Mouse (Mus musculus): ENCODE data around the gene Sh3kbp1. TPM values are rescaled to one million over a fixed set of nuclear protein-coding genes. Genes with fewer than 3 reads are reported as not detected.

Gene Sh3kbp1
- polyA plus RNA-seq, 1 experiment from 2014 or later: 33.5 TPM

- Histone ChIP-seq H3K36me3 (ENCODE audit: control insufficient read depth, insufficient read depth, low read length) (no peaks in the 10 kb centered on the region), H3K27me3 (ENCODE audit: control insufficient read depth, insufficient read depth, low read depth, low read length) (no peaks in the 10 kb centered on the region; the same call in 1 of the 2 replicates), H3K9me3 (ENCODE audit: control insufficient read depth, low read length) (no peaks in the 10 kb centered on the region), H3K27ac (ENCODE audit: low read length) (no peak overlapping the region), H3K4me3 (ENCODE audit: low read length) (no peak overlapping the region), H3K4me1 (replicated peaks; ENCODE audit: control insufficient read depth, insufficient read depth, low read length) (no peaks in the 10 kb centered on the region), H3K9ac (ENCODE audit: low read length) (no peak overlapping the region), H3K4me2 (ENCODE audit: low read depth, low read length) (no peak overlapping the region)
- WGBS: 39% methylated on average over 2 of the region's 2 CpGs
- no peak for ATAC-seq (ENCODE audit: low read depth)
Observed at GRCm38 (mm10) chrX:159672466-159672865, 45.4 kb downstream of the Sh3kbp1 start.

DNA sequence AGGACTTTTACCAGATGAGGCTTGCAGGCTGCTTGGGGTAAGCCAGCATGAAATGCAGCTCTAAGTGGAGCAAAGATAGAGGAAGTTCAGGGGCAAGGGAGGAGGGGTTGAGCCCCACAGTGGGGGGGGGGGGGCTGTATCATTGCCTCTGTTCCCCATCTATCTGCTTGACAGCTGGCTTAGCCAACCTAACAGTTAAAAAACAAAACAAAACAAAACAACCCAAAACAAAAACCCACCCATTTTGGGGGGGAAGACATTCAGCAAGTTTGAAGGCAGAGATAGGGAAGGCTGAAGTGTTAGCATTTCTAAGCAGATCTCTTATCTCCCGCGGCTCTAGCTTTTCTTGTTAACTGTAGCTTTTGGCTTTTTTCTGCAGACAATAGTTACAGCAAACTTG lies 49.2 kb downstream of the Sh3kbp1 start:
- H3K36me3 ChIP-seq (ENCODE audit: control insufficient read depth, insufficient read depth, low read length): no peaks in the 10 kb centered on the region
- H3K9me3 ChIP-seq (ENCODE audit: control insufficient read depth, low read length): no peaks in the 10 kb centered on the region
- 0 out of 2 replicates have a peak, but pooled peaks have one; percentile 31 for ATAC-seq (ENCODE audit: low read depth)
- H3K27me3 ChIP-seq (ENCODE audit: control insufficient read depth, insufficient read depth, low read depth, low read length): no peaks in the 10 kb centered on the region; the same call in 1 of the 2 replicates
- no peak overlapping the region for H3K4me2 ChIP-seq (ENCODE audit: low read depth, low read length)
- no peak overlapping the region for H3K4me3 ChIP-seq (ENCODE audit: low read length)
- H3K4me1 ChIP-seq (replicated peaks; ENCODE audit: control insufficient read depth, insufficient read depth, low read length): no peaks in the 10 kb centered on the region
- H3K9ac ChIP-seq (ENCODE audit: low read length): no peak overlapping the region
- WGBS: 14% methylated on average over 2 of the region's 2 CpGs
- H3K27ac ChIP-seq (ENCODE audit: low read length): no peak overlapping the region

- Histone ChIP-seq H3K27me3 (ENCODE audit: control insufficient read depth, insufficient read depth, low read depth, low read length) (no peaks in the 10 kb centered on the region; the same call in 1 of the 2 replicates), H3K9ac (ENCODE audit: low read length) (no peak overlapping the region), H3K9me3 (ENCODE audit: control insufficient read depth, low read length) (no peaks in the 10 kb centered on the region), H3K4me1 (replicated peaks; ENCODE audit: control insufficient read depth, insufficient read depth, low read length) (no peaks in the 10 kb centered on the region), H3K27ac (ENCODE audit: low read length) (no peak overlapping the region), H3K36me3 (ENCODE audit: control insufficient read depth, insufficient read depth, low read length) (no peaks in the 10 kb centered on the region), H3K4me3 (ENCODE audit: low read length) (no peak overlapping the region), H3K4me2 (ENCODE audit: low read depth, low read length) (no peak overlapping the region)
- WGBS: 64% methylated on average over 4 of the region's 4 CpGs
- no peak for ATAC-seq (ENCODE audit: low read depth)
Observed at GRCm38 (mm10) chrX:159677585-159678319, 50.7 kb downstream of the Sh3kbp1 start.

- Histone ChIP-seq H3K9me3 (ENCODE audit: control insufficient read depth, low read length) (no peaks in the 10 kb centered on the region), H3K4me1 (replicated peaks; ENCODE audit: control insufficient read depth, insufficient read depth, low read length) (no peaks in the 10 kb centered on the region), H3K4me3 (ENCODE audit: low read length) (no peak overlapping the region), H3K9ac (ENCODE audit: low read length) (no peak overlapping the region), H3K4me2 (ENCODE audit: low read depth, low read length) (no peak overlapping the region), H3K27me3 (ENCODE audit: control insufficient read depth, insufficient read depth, low read depth, low read length) (no peaks in the 10 kb centered on the region; the same call in 1 of the 2 replicates), H3K36me3 (ENCODE audit: control insufficient read depth, insufficient read depth, low read length) (no peaks in the 10 kb centered on the region), H3K27ac (ENCODE audit: low read length) (no peak overlapping the region)
- 58% methylated on average over 5 of the region's 5 CpGs for WGBS
- no peak for ATAC-seq (ENCODE audit: low read depth)
Observed at GRCm38 (mm10) chrX:159678320-159678835, 51.3 kb downstream of the Sh3kbp1 start.

DNA sequence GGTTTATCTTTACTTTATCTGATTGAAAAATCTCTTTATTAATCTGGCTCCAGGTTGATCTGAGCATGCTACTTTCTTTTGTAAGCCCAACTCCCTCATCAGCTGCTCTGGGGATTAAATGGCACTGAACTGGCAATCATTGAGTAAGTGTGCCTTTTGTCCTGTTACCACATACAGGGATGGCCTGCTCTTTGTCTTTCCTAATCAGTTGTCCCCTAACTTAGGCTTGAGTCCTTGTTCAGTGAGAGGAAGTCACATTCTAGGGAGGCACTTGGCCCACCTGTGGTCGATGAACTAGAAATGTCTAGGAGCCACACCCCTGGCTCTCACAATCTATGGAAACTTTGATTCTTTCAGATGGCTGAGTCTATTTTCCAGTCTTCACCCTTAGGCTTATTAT lies 58.4 kb downstream of the Sh3kbp1 start:
- no peak overlapping the region for H3K9ac ChIP-seq (ENCODE audit: low read length)
- no peaks in the 10 kb centered on the region for H3K36me3 ChIP-seq (ENCODE audit: control insufficient read depth, insufficient read depth, low read length)
- no peak overlapping the region for H3K27ac ChIP-seq (ENCODE audit: low read length)
- WGBS: 68% methylated on average over 1 of the region's 1 CpGs
- no peaks in the 10 kb centered on the region for H3K9me3 ChIP-seq (ENCODE audit: control insufficient read depth, low read length)
- H3K4me2 ChIP-seq (ENCODE audit: low read depth, low read length): no peak overlapping the region
- 0 out of 2 replicates have a peak, but pooled peaks cover 2% of the 10 kb centered on the region for H3K27me3 ChIP-seq (ENCODE audit: control insufficient read depth, insufficient read depth, low read depth, low read length)
- no peak for ATAC-seq (ENCODE audit: low read depth)
- H3K4me1 ChIP-seq (replicated peaks; ENCODE audit: control insufficient read depth, insufficient read depth, low read length): no peaks in the 10 kb centered on the region
- H3K4me3 ChIP-seq (ENCODE audit: low read length): no peak overlapping the region

GRCm38 (mm10) chrX:159686850-159687249 lies 59.8 kb downstream of the Sh3kbp1 start:
- no peak for ATAC-seq (ENCODE audit: low read depth)
- 0 out of 2 replicates have a peak, but pooled peaks cover 2% of the 10 kb centered on the region for H3K27me3 ChIP-seq (ENCODE audit: control insufficient read depth, insufficient read depth, low read depth, low read length)
- H3K27ac ChIP-seq (ENCODE audit: low read length): no peak overlapping the region
- H3K9me3 ChIP-seq (ENCODE audit: control insufficient read depth, low read length): no peaks in the 10 kb centered on the region
- WGBS: 69% methylated on average over 4 of the region's 4 CpGs
- H3K36me3 ChIP-seq (ENCODE audit: control insufficient read depth, insufficient read depth, low read length): no peaks in the 10 kb centered on the region
- no peaks in the 10 kb centered on the region for H3K4me1 ChIP-seq (replicated peaks; ENCODE audit: control insufficient read depth, insufficient read depth, low read length)
- no peak overlapping the region for H3K9ac ChIP-seq (ENCODE audit: low read length)
- no peak overlapping the region for H3K4me2 ChIP-seq (ENCODE audit: low read depth, low read length)
- H3K4me3 ChIP-seq (ENCODE audit: low read length): no peak overlapping the region

GRCm38 (mm10) chrX:159688698-159689097 lies 61.6 kb downstream of the Sh3kbp1 start:
- H3K9ac ChIP-seq (ENCODE audit: low read length): no peak overlapping the region
- H3K27me3 ChIP-seq (ENCODE audit: control insufficient read depth, insufficient read depth, low read depth, low read length): 0 out of 2 replicates have a peak, but pooled peaks cover 2% of the 10 kb centered on the region
- H3K4me2 ChIP-seq (ENCODE audit: low read depth, low read length): no peak overlapping the region
- H3K9me3 ChIP-seq (ENCODE audit: control insufficient read depth, low read length): no peaks in the 10 kb centered on the region
- ATAC-seq (ENCODE audit: low read depth): no peak
- H3K27ac ChIP-seq (ENCODE audit: low read length): no peak overlapping the region
- no peak overlapping the region for H3K4me3 ChIP-seq (ENCODE audit: low read length)
- H3K4me1 ChIP-seq (replicated peaks; ENCODE audit: control insufficient read depth, insufficient read depth, low read length): no peaks in the 10 kb centered on the region
- 75% methylated on average over 5 of the region's 5 CpGs for WGBS
- H3K36me3 ChIP-seq (ENCODE audit: control insufficient read depth, insufficient read depth, low read length): no peaks in the 10 kb centered on the region

- H3K4me2 ChIP-seq (ENCODE audit: low read depth, low read length): no peak overlapping the region
- no peaks in the 10 kb centered on the region for H3K9me3 ChIP-seq (ENCODE audit: control insufficient read depth, low read length)
- no peak overlapping the region for H3K4me3 ChIP-seq (ENCODE audit: low read length)
- no peak for ATAC-seq (ENCODE audit: low read depth)
- no peaks in the 10 kb centered on the region for H3K4me1 ChIP-seq (replicated peaks; ENCODE audit: control insufficient read depth, insufficient read depth, low read length)
- no peaks in the 10 kb centered on the region for H3K36me3 ChIP-seq (ENCODE audit: control insufficient read depth, insufficient read depth, low read length)
- 0 out of 2 replicates have a peak, but pooled peaks cover 2% of the 10 kb centered on the region for H3K27me3 ChIP-seq (ENCODE audit: control insufficient read depth, insufficient read depth, low read depth, low read length)
- H3K27ac ChIP-seq (ENCODE audit: low read length): no peak overlapping the region
- 71% methylated on average over 10 of the region's 10 CpGs for WGBS
- no peak overlapping the region for H3K9ac ChIP-seq (ENCODE audit: low read length)
Observed at GRCm38 (mm10) chrX:159689785-159690416, 62.8 kb downstream of the Sh3kbp1 start.

DNA sequence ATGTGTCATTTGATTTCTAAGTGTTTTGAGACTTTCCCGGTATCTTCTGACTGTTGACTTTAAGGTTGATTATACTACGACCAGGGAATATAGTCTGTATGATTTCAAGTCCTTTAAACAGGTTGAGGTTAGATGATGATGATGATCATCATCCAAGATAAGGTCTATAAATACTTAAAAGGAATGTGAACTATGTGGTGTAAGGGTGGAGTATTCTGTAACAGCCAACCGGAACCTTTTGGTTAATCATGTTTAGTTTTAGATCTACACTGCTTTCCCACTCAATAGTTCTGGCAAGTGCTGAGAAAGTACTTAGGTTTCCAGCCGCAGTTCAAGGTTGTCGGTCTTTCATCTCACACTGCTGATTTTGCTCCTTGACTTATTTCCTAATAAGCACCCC lies 66.1 kb downstream of the Sh3kbp1 start:
- H3K4me1 ChIP-seq (replicated peaks; ENCODE audit: control insufficient read depth, insufficient read depth, low read length): no peaks in the 10 kb centered on the region
- no peak overlapping the region for H3K4me2 ChIP-seq (ENCODE audit: low read depth, low read length)
- H3K9me3 ChIP-seq (ENCODE audit: control insufficient read depth, low read length): no peaks in the 10 kb centered on the region
- no peak overlapping the region for H3K9ac ChIP-seq (ENCODE audit: low read length)
- WGBS: 31% methylated on average over 5 of the region's 5 CpGs
- H3K4me3 ChIP-seq (ENCODE audit: low read length): no peak overlapping the region
- 0 out of 2 replicates have a peak, but pooled peaks cover 2% of the 10 kb centered on the region for H3K27me3 ChIP-seq (ENCODE audit: control insufficient read depth, insufficient read depth, low read depth, low read length)
- H3K27ac ChIP-seq (ENCODE audit: low read length): no peak overlapping the region
- H3K36me3 ChIP-seq (ENCODE audit: control insufficient read depth, insufficient read depth, low read length): no peaks in the 10 kb centered on the region
- no peak for ATAC-seq (ENCODE audit: low read depth)

Measured in lung, embryonic 16.5 days (tissue).